Comparison of ENCODE assay signal across 16 mouse cellular contexts in the genomic region with DNA sequence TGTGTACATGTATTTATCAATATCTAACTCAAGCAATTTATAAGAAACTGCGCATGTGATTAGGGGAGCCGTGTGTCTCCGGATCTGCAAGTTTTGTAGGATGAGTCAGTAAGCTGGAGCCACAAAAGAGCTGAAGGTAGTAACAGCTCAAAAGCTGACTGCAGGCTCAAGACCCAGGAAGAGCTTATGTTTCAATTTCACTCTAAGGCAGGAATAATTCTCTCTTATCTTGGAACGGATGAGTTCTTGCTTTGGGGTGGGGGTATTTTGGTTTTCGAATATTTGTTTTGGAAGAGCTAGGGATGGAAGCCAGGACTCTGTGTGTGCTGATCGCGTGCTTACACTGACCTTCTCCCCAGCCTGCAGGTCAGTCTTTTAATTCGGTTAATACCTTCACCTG.
"Had no signal": no experiment of that assay in that cellular context is flagged by ENCODE, and none has a peak within 500 bp of the region (broad histone marks: within the 10 kb centered on the region; RNA-seq: fewer than 3 reads in every experiment).

No protein-coding gene starts in this region.

- H3K4me1 ChIP-seq: neural tube, embryonic 13.5 days; neural tube, embryonic 15.5 days; stomach, embryonic 15.5 days had no signal

- H3K27ac ChIP-seq: neural tube, embryonic 13.5 days; neural tube, embryonic 15.5 days; stomach, embryonic 15.5 days; stomach, postnatal 0 days had no signal

- H3K9me3 ChIP-seq: neural tube, embryonic 13.5 days; neural tube, embryonic 15.5 days; stomach, embryonic 15.5 days had no signal

- H3K27me3 ChIP-seq: neural tube, embryonic 13.5 days; neural tube, embryonic 15.5 days; stomach, embryonic 15.5 days had no signal

- DNase-seq: retina, postnatal 1 day; right cerebral cortex, adult 18-20 months; right cerebral cortex, postnatal 14 days; right cerebral cortex, postnatal 25 days; right cerebral cortex, postnatal 4 days; spleen, adult 18-20 months; thymus, adult 18-20 months; thymus, adult 2 months; thymus, postnatal 14 days; thymus, postnatal 25 days; thymus, postnatal 36 days; thymus, postnatal 4 days had no signal

- H3K4me2 ChIP-seq: neural tube, embryonic 13.5 days; neural tube, embryonic 15.5 days; stomach, embryonic 15.5 days had no signal

- H3K36me3 ChIP-seq: neural tube, embryonic 13.5 days; neural tube, embryonic 15.5 days; stomach, embryonic 15.5 days had no signal

- H3K4me3 ChIP-seq: neural tube, embryonic 13.5 days; neural tube, embryonic 15.5 days; stomach, embryonic 15.5 days had no signal

- H3K9ac ChIP-seq: neural tube, embryonic 13.5 days; neural tube, embryonic 15.5 days; stomach, embryonic 15.5 days had no signal
